Mouse (Mus musculus): ENCODE data around the gene Eif4e2.

Gene Eif4e2

GRCm38 (mm10) chr1:87201848-87202247, 11.9 kb upstream of the Eif4e2 start:
- DNase-seq (ENCODE audit: low read depth, low spot score) = no peak

GRCm38 (mm10) chr1:87203779-87204178, 9.9 kb upstream of the Eif4e2 start:
- no peak for DNase-seq (ENCODE audit: low read depth, low spot score)

- DNase-seq (ENCODE audit: low read depth, low spot score) = no peak
Observed at GRCm38 (mm10) chr1:87204465-87204864, 9.2 kb upstream of the Eif4e2 start, which contains the start of gene Chrng. Gene Chrng, plus strand, starts transcription at chr1:87204657.

GRCm38 (mm10) chr1:87205038-87205437, 8.7 kb upstream of the Eif4e2 start:
- no peak for DNase-seq (ENCODE audit: low read depth, low spot score)

- no peak for DNase-seq (ENCODE audit: low read depth, low spot score)
Observed at GRCm38 (mm10) chr1:87205502-87205901, 8.2 kb upstream of the Eif4e2 start.

- no peak for DNase-seq (ENCODE audit: low read depth, low spot score)
Observed at GRCm38 (mm10) chr1:87206339-87206738, 7.4 kb upstream of the Eif4e2 start.

GRCm38 (mm10) chr1:87211431-87211830, 2.3 kb upstream of the Eif4e2 start:
- no peak for DNase-seq (ENCODE audit: low read depth, low spot score)

- no peak for DNase-seq (ENCODE audit: low read depth, low spot score)
Observed at GRCm38 (mm10) chr1:87214748-87215147, 1.0 kb downstream of the Eif4e2 start.

- DNase-seq (ENCODE audit: low read depth, low spot score) = no peak
Observed at GRCm38 (mm10) chr1:87217938-87218337, 4.2 kb downstream of the Eif4e2 start.

GRCm38 (mm10) chr1:87225739-87226138, 12.0 kb downstream of the Eif4e2 start:
- DNase-seq (ENCODE audit: low read depth, low spot score) = no peak

- DNase-seq (ENCODE audit: low read depth, low spot score) = no peak
Observed at GRCm38 (mm10) chr1:87226409-87227159, 12.9 kb downstream of the Eif4e2 start.

- DNase-seq (ENCODE audit: low read depth, low spot score) = no peak
Observed at GRCm38 (mm10) chr1:87227160-87227550, 13.4 kb downstream of the Eif4e2 start.

- no peak for DNase-seq (ENCODE audit: low read depth, low spot score)
Observed at GRCm38 (mm10) chr1:87230606-87231005, 16.9 kb downstream of the Eif4e2 start.

- no peak for DNase-seq (ENCODE audit: low read depth, low spot score)
Observed at GRCm38 (mm10) chr1:87232197-87232596, 18.5 kb downstream of the Eif4e2 start.

- DNase-seq (ENCODE audit: low read depth, low spot score) = no peak
Observed at GRCm38 (mm10) chr1:87239056-87239455, 25.3 kb downstream of the Eif4e2 start.

GRCm38 (mm10) chr1:87243021-87243420, 29.3 kb downstream of the Eif4e2 start:
- DNase-seq (ENCODE audit: low read depth, low spot score) = no peak

- DNase-seq (ENCODE audit: low read depth, low spot score) = no peak
Observed at GRCm38 (mm10) chr1:87245430-87245829, 31.7 kb downstream of the Eif4e2 start.

GRCm38 (mm10) chr1:87245929-87246815, 32.5 kb downstream of the Eif4e2 start:
- DNase-seq (ENCODE audit: low read depth, low spot score) = peak; percentile 22

GRCm38 (mm10) chr1:87252040-87252609, 38.4 kb downstream of the Eif4e2 start:
- DNase-seq (ENCODE audit: low read depth, low spot score) = no peak

GRCm38 (mm10) chr1:87255173-87255572, 41.5 kb downstream of the Eif4e2 start:
- DNase-seq (ENCODE audit: low read depth, low spot score) = no peak

- no peak for DNase-seq (ENCODE audit: low read depth, low spot score)
Observed at GRCm38 (mm10) chr1:87257691-87258090, 44.0 kb downstream of the Eif4e2 start.

GRCm38 (mm10) chr1:87258484-87258883, 44.8 kb downstream of the Eif4e2 start:
- DNase-seq (ENCODE audit: low read depth, low spot score) = no peak

Measured in brain, embryonic 18.5 days (tissue).